8 mouse cellular contexts compared by ENCODE assay signal in the genomic region with DNA sequence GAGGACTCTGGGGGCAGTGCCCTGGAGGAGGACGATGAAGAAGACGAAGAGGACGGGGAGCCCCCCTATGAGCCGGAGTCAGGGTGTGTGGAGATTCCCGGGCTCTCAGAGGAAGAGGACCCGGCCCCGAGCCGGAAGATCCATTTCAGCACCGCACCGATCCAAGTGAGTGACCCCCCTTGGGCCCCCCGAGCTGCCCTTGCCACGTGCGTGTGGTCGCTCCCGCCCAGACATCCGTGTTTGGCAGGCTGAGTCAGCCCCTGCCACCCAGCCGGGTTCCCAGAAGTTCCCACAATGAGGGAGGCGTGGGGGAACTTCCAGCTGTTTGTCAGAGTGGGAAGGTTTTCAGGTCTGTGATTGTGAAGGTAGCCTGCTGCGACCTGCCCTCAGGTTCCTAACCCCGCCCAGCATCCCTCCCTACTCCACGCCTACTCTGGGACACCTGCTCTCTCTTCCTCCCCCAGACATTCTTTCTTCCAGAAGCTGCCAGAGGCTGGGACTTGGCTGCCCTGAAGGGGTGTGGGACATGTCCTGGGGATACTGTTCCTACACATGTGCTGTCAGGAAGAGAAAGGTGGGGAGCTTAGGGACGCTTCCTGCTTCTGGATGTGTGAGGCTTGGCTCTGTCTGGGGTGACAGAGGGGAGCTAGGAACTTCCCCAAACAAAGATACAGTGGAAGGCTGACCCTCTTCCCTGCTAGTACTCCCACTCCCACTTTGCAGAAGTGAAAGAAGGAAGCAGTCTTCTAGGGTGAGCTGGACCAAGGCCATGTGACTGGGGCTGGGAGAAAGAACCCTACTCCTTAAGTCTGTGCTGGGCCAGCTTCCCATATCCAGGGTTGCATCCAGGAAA. TPM values are rescaled to one million over a fixed set of nuclear protein-coding genes. Genes with fewer than 3 reads are reported as not detected.
DNase-seq lines count a peak whose midpoint lies in the region; ATAC-seq lines count a peak whose summit lies in the region.

No protein-coding gene starts in this region.

- 2% methylated on average over 22 of the region's 22 CpGs for WGBS in intestine, embryonic 14.5 days
- 3% methylated on average over 22 of the region's 22 CpGs for WGBS in liver, embryonic 15.5 days (ENCODE audit: insufficient replicate concordance)
- WGBS in neural tube, embryonic 11.5 days: 2% methylated on average over 22 of the region's 22 CpGs

- H3K4me3 ChIP-seq in intestine, embryonic 14.5 days (ENCODE audit: low read depth, low read length): peak overlapping the region; percentile 88
- peak overlapping the region; percentile 89 for H3K4me3 ChIP-seq in liver, embryonic 15.5 days (replicated peaks)
- H3K4me3 ChIP-seq in neural tube, embryonic 11.5 days (ENCODE audit: low read depth, low read length): peak overlapping the region; percentile 98

- H3K36me3 ChIP-seq in intestine, embryonic 14.5 days (ENCODE audit: control insufficient read depth, insufficient read depth, low read length): peaks cover 30% of the 10 kb centered on the region
- peaks cover 17% of the 10 kb centered on the region for H3K36me3 ChIP-seq in liver, embryonic 15.5 days (replicated peaks)
- H3K36me3 ChIP-seq in neural tube, embryonic 11.5 days (ENCODE audit: control insufficient read depth, insufficient read depth, low read length): peaks cover 2% of the 10 kb centered on the region; the same call in 1 of the 2 replicates

- no peaks in the 10 kb centered on the region for H3K27me3 ChIP-seq in intestine, embryonic 14.5 days (replicated peaks; ENCODE audit: control insufficient read depth, insufficient read depth, low read length)
- H3K27me3 ChIP-seq in liver, embryonic 15.5 days: no peaks in the 10 kb centered on the region
- no peaks in the 10 kb centered on the region for H3K27me3 ChIP-seq in neural tube, embryonic 11.5 days (ENCODE audit: control insufficient read depth, insufficient read depth, low read length)

- ATAC-seq in intestine, embryonic 14.5 days (replicated peaks; ENCODE audit: low FRiP score, low TSS enrichment, low read depth): 0 out of 2 replicates have a peak, but pooled peaks have one; percentile 6
- no peak for ATAC-seq in liver, embryonic 15.5 days (ENCODE audit: insufficient read depth)
- ATAC-seq in neural tube, embryonic 11.5 days (ENCODE audit: insufficient read depth, low FRiP score, low TSS enrichment): no peak
- ATAC-seq in activated CD4-positive, CD25-positive, alpha-beta regulatory T cell, adult 4 months: no peak

- peak overlapping the region; percentile 98 for H3K4me2 ChIP-seq in intestine, embryonic 14.5 days (ENCODE audit: low read length)
- peak overlapping the region; percentile 97 for H3K4me2 ChIP-seq in liver, embryonic 15.5 days
- H3K4me2 ChIP-seq in neural tube, embryonic 11.5 days (ENCODE audit: low read depth): peak overlapping the region; percentile 100

- DNase-seq in ovary, adult 18-20 months (ENCODE audit: low spot score): peak; percentile 55
- no peak for DNase-seq in ovary, postnatal 10 days (ENCODE audit: low spot score)
- peak; percentile 65 for DNase-seq in adrenal gland, postnatal 25 days
- DNase-seq in forelimb bud, embryonic 11.5 days (ENCODE audit: low read depth, low spot score): peak; percentile 46
- DNase-seq in intestine, embryonic 14.5 days (ENCODE audit: low spot score): peak; percentile 75
- DNase-seq in neural tube, embryonic 11.5 days (ENCODE audit: low spot score): no peak

- H3K27ac ChIP-seq in intestine, embryonic 14.5 days (ENCODE audit: low read depth): peak overlapping the region; percentile 81; the same call in 1 of the 2 replicates
- peak overlapping the region; percentile 90 for H3K27ac ChIP-seq in liver, embryonic 15.5 days (replicated peaks)
- H3K27ac ChIP-seq in neural tube, embryonic 11.5 days (ENCODE audit: low read depth, low read length): no peak overlapping the region

- H3K4me1 ChIP-seq in intestine, embryonic 14.5 days (replicated peaks; ENCODE audit: control insufficient read depth, insufficient read depth, low read length): peaks cover 57% of the 10 kb centered on the region
- peaks cover 95% of the 10 kb centered on the region for H3K4me1 ChIP-seq in liver, embryonic 15.5 days (replicated peaks)
- peaks cover 51% of the 10 kb centered on the region for H3K4me1 ChIP-seq in neural tube, embryonic 11.5 days (ENCODE audit: control insufficient read depth, insufficient read depth, low read length)

- H3K9ac ChIP-seq in intestine, embryonic 14.5 days (ENCODE audit: low read length): peak overlapping the region; percentile 86
- peak overlapping the region; percentile 94 for H3K9ac ChIP-seq in liver, embryonic 15.5 days
- H3K9ac ChIP-seq in neural tube, embryonic 11.5 days (ENCODE audit: low read length): peak overlapping the region; percentile 96

- no peaks in the 10 kb centered on the region for H3K9me3 ChIP-seq in intestine, embryonic 14.5 days (ENCODE audit: control insufficient read depth, low read length)
- no peaks in the 10 kb centered on the region for H3K9me3 ChIP-seq in liver, embryonic 15.5 days (replicated peaks)
- no peaks in the 10 kb centered on the region for H3K9me3 ChIP-seq in neural tube, embryonic 11.5 days (ENCODE audit: control insufficient read depth, low read length)

RNA-seq across cellular contexts. Expression of gene Ppp1r9b, which starts 2.1 kb away (rescaled TPM):
- 125 and 146 TPM in 2 replicates for total RNA-seq in adrenal gland, postnatal 25 days (2021)
- polyA plus RNA-seq in intestine, embryonic 14.5 days (2014; fragmentation: Nextera tagmentation; extraction: Ambion mirVana): 11.9 and 12.2 TPM in 2 replicates
- 8.2 and 8.8 TPM in 2 replicates for polyA plus RNA-seq in liver, embryonic 15.5 days (2015; fragmentation: Nextera tagmentation; extraction: Ambion mirVana)
- 15.3 and 17.0 TPM in 2 replicates for polyA plus RNA-seq in neural tube, embryonic 11.5 days (2014; fragmentation: Nextera tagmentation; extraction: Ambion mirVana)
- 10 to 100 TPM; 23.1 to 24.0 TPM for polyA plus RNA-seq in activated CD4-positive, CD25-positive, alpha-beta regulatory T cell, adult 4 months (2017; shearing (Covaris generic))

RNA-seq across cellular contexts. Expression of gene Samd14, which starts 16.7 kb away (rescaled TPM):
- total RNA-seq in adrenal gland, postnatal 25 days (2021): 3.0 and 4.4 TPM in 2 replicates
- polyA plus RNA-seq in intestine, embryonic 14.5 days (2014; fragmentation: Nextera tagmentation; extraction: Ambion mirVana): 20.3 and 22.1 TPM in 2 replicates
- 33.9 and 39.2 TPM in 2 replicates for polyA plus RNA-seq in liver, embryonic 15.5 days (2015; fragmentation: Nextera tagmentation; extraction: Ambion mirVana)
- 53.1 and 56.2 TPM in 2 replicates for polyA plus RNA-seq in neural tube, embryonic 11.5 days (2014; fragmentation: Nextera tagmentation; extraction: Ambion mirVana)
- polyA plus RNA-seq in activated CD4-positive, CD25-positive, alpha-beta regulatory T cell, adult 4 months (2017; shearing (Covaris generic)): under 1 TPM in 1 of 2 experiments, not detected in 1; 0.32 TPM

RNA-seq across cellular contexts. Expression of gene Sgca, which starts 16.9 kb away (rescaled TPM):
- not detected in 2 replicates for total RNA-seq in adrenal gland, postnatal 25 days (2021)
- polyA plus RNA-seq in intestine, embryonic 14.5 days (2014; fragmentation: Nextera tagmentation; extraction: Ambion mirVana): 0.22 TPM in 1 of 2 replicates, not detected in the other
- 0.35 and 1.1 TPM in 2 replicates for polyA plus RNA-seq in liver, embryonic 15.5 days (2015; fragmentation: Nextera tagmentation; extraction: Ambion mirVana)
- 1.9 and 2.2 TPM in 2 replicates for polyA plus RNA-seq in neural tube, embryonic 11.5 days (2014; fragmentation: Nextera tagmentation; extraction: Ambion mirVana)
- polyA plus RNA-seq in activated CD4-positive, CD25-positive, alpha-beta regulatory T cell, adult 4 months (2017; shearing (Covaris generic)): under 1 TPM in 1 of 2 experiments, not detected in 1; 0.46 TPM

RNA-seq across cellular contexts. Expression of gene Hils1, which starts 25.6 kb away (rescaled TPM):
- not detected in 2 replicates for total RNA-seq in adrenal gland, postnatal 25 days (2021)
- not detected in 2 replicates for polyA plus RNA-seq in intestine, embryonic 14.5 days (2014; fragmentation: Nextera tagmentation; extraction: Ambion mirVana)
- not detected in 2 replicates for polyA plus RNA-seq in liver, embryonic 15.5 days (2015; fragmentation: Nextera tagmentation; extraction: Ambion mirVana)
- not detected in 2 replicates for polyA plus RNA-seq in neural tube, embryonic 11.5 days (2014; fragmentation: Nextera tagmentation; extraction: Ambion mirVana)
- not detected for polyA plus RNA-seq in activated CD4-positive, CD25-positive, alpha-beta regulatory T cell, adult 4 months (2017; shearing (Covaris generic))

RNA-seq across cellular contexts. Expression of gene Pdk2, which starts 48.2 kb away (rescaled TPM):
- 82.9 and 86.4 TPM in 2 replicates for total RNA-seq in adrenal gland, postnatal 25 days (2021)
- 26.4 and 29.6 TPM in 2 replicates for polyA plus RNA-seq in intestine, embryonic 14.5 days (2014; fragmentation: Nextera tagmentation; extraction: Ambion mirVana)
- 10.2 and 10.8 TPM in 2 replicates for polyA plus RNA-seq in liver, embryonic 15.5 days (2015; fragmentation: Nextera tagmentation; extraction: Ambion mirVana)
- polyA plus RNA-seq in neural tube, embryonic 11.5 days (2014; fragmentation: Nextera tagmentation; extraction: Ambion mirVana): 16.2 and 17.9 TPM in 2 replicates
- polyA plus RNA-seq in activated CD4-positive, CD25-positive, alpha-beta regulatory T cell, adult 4 months (2017; shearing (Covaris generic)): 1 to 10 TPM; 2.9 to 5.6 TPM

Comparison
In these comparisons a context has a peak if more than half of its experiments do, and no peak if none do; other contexts are left out.
1. DNase-seq: peak in ovary, adult 18-20 months (single experiment), adrenal gland, postnatal 25 days (single experiment), forelimb bud, embryonic 11.5 days (single experiment) and intestine, embryonic 14.5 days (single experiment); none in ovary, postnatal 10 days (single experiment) and neural tube, embryonic 11.5 days (single experiment).
2. RNA of gene Samd14, which starts 16.7 kb away (polyA plus RNA-seq): 53.1 to 56.2 TPM in neural tube, embryonic 11.5 days, 33.9 to 39.2 TPM in liver, embryonic 15.5 days and 20.3 to 22.1 TPM in intestine, embryonic 14.5 days; 0.32 TPM in activated CD4-positive, CD25-positive, alpha-beta regulatory T cell, adult 4 months; every median in the first group is over 10 times any median in the second.
3. Peak in every context shown above with its lines, with median percentiles within 50 percentile points of each other: H3K4me2 ChIP-seq, H3K4me3 ChIP-seq and H3K9ac ChIP-seq.